Mouse (Mus musculus): ENCODE results near the gene Lama2. TPM values are rescaled to one million over a fixed set of nuclear protein-coding genes. Genes with fewer than 3 reads are reported as not detected.
"Not testable (repeated sequence)": the region's sequence is repeated elsewhere in the genome, so short reads cannot be mapped to it uniquely, and the experiment has no call there.

The Lama2 gene
- polyA plus RNA-seq, 1 experiment from 2014 or later = 7.1 TPM

- DNase-seq (ENCODE audit: low spot score, missing footprints) = no peak
Observed at GRCm38 (mm10) chr10:26948331-26948730, 671.2 kb downstream of the Lama2 start.

GRCm38 (mm10) chr10:26939549-26939948 is 680.0 kb downstream of the Lama2 start:
- no peak overlapping the region for H3K9ac ChIP-seq (ENCODE audit: low read length)
- H3K4me3 ChIP-seq (ENCODE audit: low read depth, low read length) = no peak overlapping the region
- no peak overlapping the region for H3K27ac ChIP-seq (ENCODE audit: low read depth, low read length)
- no peaks in the 10 kb centered on the region for H3K36me3 ChIP-seq (ENCODE audit: control insufficient read depth, insufficient read depth, low read length)
- ATAC-seq (ENCODE audit: low FRiP score) (no peak), DNase-seq (ENCODE audit: low spot score, missing footprints) (no peak)
- H3K27me3 ChIP-seq (ENCODE audit: control insufficient read depth, insufficient read depth, low read length) = no peaks in the 10 kb centered on the region
- no peaks in the 10 kb centered on the region for H3K4me1 ChIP-seq (ENCODE audit: control insufficient read depth, insufficient read depth, low read length)
- no peak overlapping the region for H3K4me2 ChIP-seq
- 65% methylated on average over 1 of the region's 1 CpGs for WGBS
- no peaks in the 10 kb centered on the region for H3K9me3 ChIP-seq (ENCODE audit: control insufficient read depth, low read length)

More at GRCm38 (mm10) chr10:26948331-26948730, 671.2 kb downstream of the Lama2 start:
- H3K4me1 ChIP-seq (ENCODE audit: control insufficient read depth, insufficient read depth, low read length) = no peaks in the 10 kb centered on the region
- H3K27me3 ChIP-seq (ENCODE audit: control insufficient read depth, insufficient read depth, low read length) = no peaks in the 10 kb centered on the region
- no peak overlapping the region for H3K4me2 ChIP-seq
- no peaks in the 10 kb centered on the region for H3K36me3 ChIP-seq (ENCODE audit: control insufficient read depth, insufficient read depth, low read length)
- no peak overlapping the region for H3K4me3 ChIP-seq (ENCODE audit: low read depth, low read length)
- no peak overlapping the region for H3K9ac ChIP-seq (ENCODE audit: low read length)
- H3K27ac ChIP-seq (ENCODE audit: low read depth, low read length) = no peak overlapping the region
- ATAC-seq (ENCODE audit: low FRiP score) = no peak
- WGBS = 80% methylated on average over 2 of the region's 2 CpGs
- H3K9me3 ChIP-seq (ENCODE audit: control insufficient read depth, low read length) = no peaks in the 10 kb centered on the region

- H3K27ac ChIP-seq (ENCODE audit: low read depth, low read length); H3K9me3 ChIP-seq (ENCODE audit: control insufficient read depth, low read length); DNase-seq (ENCODE audit: low spot score, missing footprints); H3K4me3 ChIP-seq (ENCODE audit: low read depth, low read length); H3K9ac ChIP-seq (ENCODE audit: low read length); ATAC-seq (ENCODE audit: low FRiP score); H3K27me3 ChIP-seq (ENCODE audit: control insufficient read depth, insufficient read depth, low read length); H3K36me3 ChIP-seq (ENCODE audit: control insufficient read depth, insufficient read depth, low read length); H3K4me1 ChIP-seq (ENCODE audit: control insufficient read depth, insufficient read depth, low read length); H3K4me2 ChIP-seq: not testable (repeated sequence)
- 90% methylated on average over 4 of the region's 4 CpGs for WGBS
Observed at GRCm38 (mm10) chr10:26938464-26938863, 681.1 kb downstream of the Lama2 start.

- not testable (repeated sequence) for DNase-seq (ENCODE audit: low spot score, missing footprints)
- 88% methylated on average over 6 of the region's 6 CpGs for WGBS
Observed at GRCm38 (mm10) chr10:26936056-26936455, 683.5 kb downstream of the Lama2 start.

More at GRCm38 (mm10) chr10:26936056-26936455, 683.5 kb downstream of the Lama2 start:
- not testable (repeated sequence) for H3K27ac ChIP-seq (ENCODE audit: low read depth, low read length); H3K27me3 ChIP-seq (ENCODE audit: control insufficient read depth, insufficient read depth, low read length); H3K4me3 ChIP-seq (ENCODE audit: low read depth, low read length); H3K36me3 ChIP-seq (ENCODE audit: control insufficient read depth, insufficient read depth, low read length); H3K9ac ChIP-seq (ENCODE audit: low read length); H3K4me2 ChIP-seq; H3K4me1 ChIP-seq (ENCODE audit: control insufficient read depth, insufficient read depth, low read length); ATAC-seq (ENCODE audit: low FRiP score); H3K9me3 ChIP-seq (ENCODE audit: control insufficient read depth, low read length)

All from midbrain, embryonic 11.5 days (tissue).